Comparison of ENCODE assay signal across 8 mouse cellular contexts in genomic region chr1:106511593-106511992, GRCm38 (mm10).
DNase-seq lines count a peak whose midpoint lies in the region; ATAC-seq lines count a peak whose summit lies in the region.

No protein-coding gene starts in this region.

- no peak overlapping the region for H3K4me3 ChIP-seq in embryonic facial prominence, embryonic 11.5 days (ENCODE audit: low read depth, low read length)
- H3K4me3 ChIP-seq in heart, embryonic 14.5 days (ENCODE audit: control insufficient read depth in 1 of 2, insufficient read depth in 1 of 2, low read depth in 1 of 2, low read length in 2 of 2), result no peak overlapping the region
- no peak overlapping the region for H3K4me3 ChIP-seq in liver, embryonic 16.5 days (ENCODE audit: low read depth, low read length)
- no peak overlapping the region for H3K4me3 ChIP-seq in neural tube, embryonic 12.5 days
- H3K4me3 ChIP-seq in stomach, embryonic 16.5 days (replicated peaks; ENCODE audit: low read length), result no peak overlapping the region

- H3K27me3 ChIP-seq in embryonic facial prominence, embryonic 11.5 days (ENCODE audit: control insufficient read depth, insufficient read depth, low read length), result no peaks in the 10 kb centered on the region
- no peaks in the 10 kb centered on the region for H3K27me3 ChIP-seq in heart, embryonic 14.5 days (ENCODE audit: control insufficient read depth, insufficient read depth, low read length)
- no peaks in the 10 kb centered on the region for H3K27me3 ChIP-seq in liver, embryonic 16.5 days (ENCODE audit: control insufficient read depth, insufficient read depth, low read depth, low read length)
- H3K27me3 ChIP-seq in neural tube, embryonic 12.5 days (replicated peaks), result no peaks in the 10 kb centered on the region
- H3K27me3 ChIP-seq in stomach, embryonic 16.5 days (ENCODE audit: control insufficient read depth, insufficient read depth, low read length), result no peaks in the 10 kb centered on the region

- H3K27ac ChIP-seq in embryonic facial prominence, embryonic 11.5 days (replicated peaks; ENCODE audit: low read depth, low read length), result no peak overlapping the region
- H3K27ac ChIP-seq in heart, embryonic 14.5 days (replicated peaks in 1 of 2; ENCODE audit: control insufficient read depth in 1 of 2, insufficient read depth in 1 of 2, low read depth in 2 of 2, low read length in 2 of 2), result no peak overlapping the region
- H3K27ac ChIP-seq in liver, embryonic 16.5 days (ENCODE audit: low read length), result no peak overlapping the region
- no peak overlapping the region for H3K27ac ChIP-seq in neural tube, embryonic 12.5 days
- H3K27ac ChIP-seq in stomach, embryonic 16.5 days (ENCODE audit: low read length), result no peak overlapping the region

- DNase-seq in A20 (ENCODE audit: low read depth, low spot score), result peak; percentile 85
- DNase-seq in adrenal gland, postnatal 10 days, result peak; percentile 84
- DNase-seq in embryonic facial prominence, embryonic 11.5 days (ENCODE audit: low spot score), result peak; percentile 74
- DNase-seq in kidney, postnatal 10 days, result peak; percentile 89

- H3K4me2 ChIP-seq in embryonic facial prominence, embryonic 11.5 days (ENCODE audit: low read depth, low read length), result no peak overlapping the region
- no peak overlapping the region for H3K4me2 ChIP-seq in heart, embryonic 14.5 days (ENCODE audit: low read length)
- H3K4me2 ChIP-seq in liver, embryonic 16.5 days (ENCODE audit: low read depth, low read length), result no peak overlapping the region
- H3K4me2 ChIP-seq in neural tube, embryonic 12.5 days (replicated peaks), result no peak overlapping the region
- no peak overlapping the region for H3K4me2 ChIP-seq in stomach, embryonic 16.5 days (ENCODE audit: low read depth, low read length)

- H3K36me3 ChIP-seq in embryonic facial prominence, embryonic 11.5 days (replicated peaks; ENCODE audit: control insufficient read depth, insufficient read depth, low read depth, low read length), result no peaks in the 10 kb centered on the region
- no peaks in the 10 kb centered on the region for H3K36me3 ChIP-seq in heart, embryonic 14.5 days (ENCODE audit: control insufficient read depth, insufficient read depth, low read length)
- H3K36me3 ChIP-seq in liver, embryonic 16.5 days (ENCODE audit: control insufficient read depth, insufficient read depth), result no peaks in the 10 kb centered on the region
- no peaks in the 10 kb centered on the region for H3K36me3 ChIP-seq in neural tube, embryonic 12.5 days
- no peaks in the 10 kb centered on the region for H3K36me3 ChIP-seq in stomach, embryonic 16.5 days (ENCODE audit: control insufficient read depth, insufficient read depth, low read length)

- H3K9me3 ChIP-seq in embryonic facial prominence, embryonic 11.5 days (replicated peaks; ENCODE audit: control insufficient read depth, low read length), result no peaks in the 10 kb centered on the region
- H3K9me3 ChIP-seq in heart, embryonic 14.5 days (ENCODE audit: control insufficient read depth, low read length), result no peaks in the 10 kb centered on the region
- no peaks in the 10 kb centered on the region for H3K9me3 ChIP-seq in liver, embryonic 16.5 days (replicated peaks; ENCODE audit: control insufficient read depth, low read length)
- no peaks in the 10 kb centered on the region for H3K9me3 ChIP-seq in neural tube, embryonic 12.5 days
- H3K9me3 ChIP-seq in stomach, embryonic 16.5 days (replicated peaks; ENCODE audit: control insufficient read depth, low read length), result no peaks in the 10 kb centered on the region

- no peaks in the 10 kb centered on the region for H3K4me1 ChIP-seq in embryonic facial prominence, embryonic 11.5 days (ENCODE audit: control insufficient read depth, insufficient read depth, low read length)
- peaks cover 4 to 11% of the 10 kb centered on the region in 2 experiments for H3K4me1 ChIP-seq in heart, embryonic 14.5 days (ENCODE audit: control insufficient read depth in 2 of 2, insufficient read depth in 2 of 2, low read length in 2 of 2)
- H3K4me1 ChIP-seq in liver, embryonic 16.5 days (ENCODE audit: control insufficient read depth, low read depth, low read length), result no peaks in the 10 kb centered on the region
- H3K4me1 ChIP-seq in neural tube, embryonic 12.5 days, result no peaks in the 10 kb centered on the region
- peaks cover 7% of the 10 kb centered on the region; the same call in 1 of the 2 replicates for H3K4me1 ChIP-seq in stomach, embryonic 16.5 days (ENCODE audit: control insufficient read depth, insufficient read depth, low read length)

- WGBS in embryonic facial prominence, embryonic 11.5 days, result 22% methylated on average over 6 of the region's 6 CpGs
- 21% methylated on average over 6 of the region's 6 CpGs for WGBS in heart, embryonic 14.5 days
- 6% methylated on average over 6 of the region's 6 CpGs for WGBS in liver, embryonic 16.5 days (ENCODE audit: insufficient replicate concordance)
- 23% methylated on average over 6 of the region's 6 CpGs for WGBS in neural tube, embryonic 12.5 days
- WGBS in stomach, embryonic 16.5 days, result 19% methylated on average over 6 of the region's 6 CpGs

- H3K9ac ChIP-seq in embryonic facial prominence, embryonic 11.5 days (replicated peaks; ENCODE audit: low read length), result no peak overlapping the region
- H3K9ac ChIP-seq in heart, embryonic 14.5 days (ENCODE audit: low read length), result no peak overlapping the region
- H3K9ac ChIP-seq in liver, embryonic 16.5 days (ENCODE audit: low read depth, low read length), result no peak overlapping the region
- no peak overlapping the region for H3K9ac ChIP-seq in neural tube, embryonic 12.5 days
- H3K9ac ChIP-seq in stomach, embryonic 16.5 days (ENCODE audit: low read length), result no peak overlapping the region

- ATAC-seq in embryonic facial prominence, embryonic 11.5 days (replicated peaks; ENCODE audit: insufficient number of reproducible peaks, low FRiP score, low TSS enrichment, low read depth), result peak; percentile 64; the same call in 1 of the 2 replicates
- peak; percentile 56; the same call in 1 of the 2 replicates for ATAC-seq in heart, embryonic 14.5 days (ENCODE audit: insufficient number of reproducible peaks, insufficient read depth, low FRiP score, low read depth)
- peak; percentile 48; the same call in 1 of the 2 replicates for ATAC-seq in liver, embryonic 16.5 days (ENCODE audit: low read depth)
- ATAC-seq in neural tube, embryonic 12.5 days (ENCODE audit: low FRiP score, low read depth), result peak; percentile 86; the same call in 1 of the 2 replicates
- ATAC-seq in stomach, embryonic 16.5 days (ENCODE audit: insufficient read depth, low FRiP score), result peak; percentile 82
